Mouse (Mus musculus): ENCODE measurements around the gene Pkmyt1. TPM values are rescaled to one million over a fixed set of nuclear protein-coding genes. Genes with fewer than 3 reads are reported as not detected.

Gene Pkmyt1
- polyA plus RNA-seq (2014; fragmentation: Illumina TruSeq; extraction: RNeasy Lipid Tissue Mini Kit (QIAGEN cat#74804); ENCODE audit: low read depth, low replicate concordance) = 1.9 TPM

DNA sequence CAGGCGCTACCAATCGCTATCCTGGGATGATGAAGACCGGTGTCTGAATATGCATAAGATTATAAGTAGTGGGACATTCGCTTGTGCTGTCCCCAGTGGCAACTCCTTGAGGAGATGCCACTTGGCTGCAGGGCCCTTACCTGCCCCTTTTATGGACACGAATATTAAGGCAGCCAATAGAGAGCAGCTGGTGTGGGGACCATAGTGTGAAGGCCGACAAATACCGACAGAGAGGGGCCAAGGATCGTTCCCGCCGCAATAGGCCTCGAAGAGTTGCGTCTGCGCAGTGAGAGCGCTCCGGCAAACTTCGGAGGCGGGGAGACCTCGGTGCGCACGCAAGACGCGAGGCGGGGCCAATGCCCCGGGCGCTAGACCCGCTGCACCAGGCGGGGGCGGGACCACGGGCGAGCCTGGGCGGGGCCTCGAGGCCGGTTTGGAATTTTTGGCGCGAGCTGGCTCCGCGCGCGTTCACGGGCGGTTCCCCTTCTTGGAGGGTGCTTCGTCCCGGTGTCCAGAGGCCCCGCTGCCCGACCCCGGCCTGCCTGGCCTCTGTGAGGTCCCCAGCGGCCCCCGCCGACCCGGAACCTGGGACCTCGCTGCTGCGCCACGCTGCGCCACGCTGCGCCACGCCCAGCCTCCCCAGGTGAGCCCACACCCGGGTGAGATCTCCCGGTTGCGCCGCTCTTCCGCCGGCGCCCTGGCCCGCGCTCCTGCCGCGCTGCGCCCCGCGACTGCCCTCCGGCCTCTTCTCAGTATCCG lies at the start of gene Pkmyt1:
Gene Pkmyt1 (plus strand): TSS at position 338 of the 759 bp plus-strand sequence.

DNA sequence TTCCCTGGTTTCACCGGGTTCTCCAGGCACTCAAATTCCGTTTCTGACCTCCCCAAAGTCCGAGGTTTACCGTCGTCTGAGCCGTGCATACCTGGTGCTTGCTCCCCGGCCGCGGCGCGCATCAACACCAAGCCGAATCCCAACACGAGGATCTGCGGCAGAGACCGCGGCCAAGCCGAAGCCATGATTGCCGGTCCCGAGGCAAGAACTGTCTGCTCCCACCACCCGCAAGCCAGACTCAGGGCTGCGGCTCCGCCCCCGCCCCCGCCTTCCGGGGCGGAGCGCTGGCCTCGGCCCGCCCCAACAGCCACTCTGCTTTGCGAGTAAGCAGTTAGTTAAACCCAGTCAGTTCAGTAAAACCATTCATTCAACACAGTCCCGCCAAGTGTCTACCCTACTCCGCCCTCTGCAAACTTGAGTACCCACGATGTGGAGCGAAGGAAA lies 48.9 kb upstream of the Pkmyt1 start, which contains the start of gene Tnfrsf12a:
Gene Tnfrsf12a (minus strand): TSS at position 233 of the 444 bp plus-strand sequence.

DNA sequence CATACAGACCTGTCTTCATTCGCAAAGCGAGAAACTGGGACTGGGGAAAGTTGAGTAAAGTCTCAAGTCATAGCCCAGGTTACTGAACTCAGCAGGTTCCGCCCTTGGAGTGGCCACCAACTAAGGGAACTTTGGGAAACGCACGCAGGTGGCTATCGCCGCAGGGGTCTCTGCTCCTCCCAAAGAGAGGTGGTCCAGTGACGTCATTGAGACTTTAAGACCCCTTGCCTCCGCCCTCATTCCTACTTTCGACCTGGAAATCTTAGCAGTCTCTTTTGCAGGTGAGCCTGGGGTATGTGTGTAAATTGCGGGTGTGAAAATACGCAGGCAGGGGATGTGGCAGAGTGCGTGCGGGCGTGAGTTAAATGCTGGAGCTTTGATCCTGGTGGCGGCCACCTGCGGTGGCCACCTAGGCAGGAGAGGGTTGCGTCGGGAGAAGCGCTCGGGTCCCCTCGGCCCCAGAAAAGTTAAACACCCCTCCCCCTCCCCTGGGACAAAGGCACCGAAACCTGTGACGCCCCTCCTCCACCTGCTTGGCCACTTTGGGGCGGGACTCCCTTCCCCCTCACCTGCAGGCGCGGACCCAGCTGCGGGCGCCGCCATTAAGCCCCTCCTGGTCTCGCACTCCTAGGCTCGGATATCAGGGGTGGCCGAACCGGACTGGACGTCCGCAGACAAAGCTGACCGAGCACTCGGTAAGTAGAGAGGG lies 46.9 kb upstream of the Pkmyt1 start, which contains the start of gene Cldn6:
Gene Cldn6 (plus strand): TSS at position 123 of the 709 bp plus-strand sequence.

DNA sequence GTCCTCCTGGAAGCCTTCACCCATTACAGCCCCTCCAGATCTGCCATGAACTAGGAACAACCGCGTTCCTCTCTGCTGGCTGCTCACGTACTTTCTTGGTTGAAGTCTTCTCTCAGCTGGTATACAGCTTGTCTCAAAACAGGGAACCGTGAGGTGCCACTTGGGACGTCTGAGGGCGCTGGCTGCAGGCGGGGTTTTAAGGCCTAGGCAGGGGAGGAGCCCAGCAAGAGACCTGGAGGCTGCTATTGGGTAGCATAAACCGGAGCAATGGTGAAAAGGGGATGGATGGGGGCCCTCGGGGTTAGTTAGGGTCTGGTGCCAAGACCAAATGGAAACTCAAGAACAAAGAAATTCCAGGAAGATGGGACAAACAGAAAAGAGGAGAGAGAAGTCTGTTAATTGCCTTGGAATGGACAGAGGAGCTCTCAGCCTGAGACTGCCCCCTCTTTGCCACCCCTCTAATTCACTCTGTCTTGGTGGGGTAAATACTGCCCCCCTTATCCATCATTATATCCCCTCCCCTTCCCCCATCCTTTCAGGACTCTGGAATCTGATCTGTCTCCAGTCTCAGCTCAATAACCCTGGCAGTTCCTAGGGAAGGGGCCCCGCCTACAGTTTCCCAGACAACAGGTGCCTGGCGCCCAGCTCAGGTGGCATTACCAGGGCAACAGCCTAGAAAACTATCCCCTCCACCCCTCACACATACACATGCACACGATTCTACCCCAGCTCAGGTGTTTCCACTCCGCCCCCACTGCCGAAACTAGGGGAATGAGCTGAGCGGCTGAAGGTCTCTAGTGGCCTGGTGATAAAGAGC lies 42.1 kb upstream of the Pkmyt1 start, which contains the start of gene Cldn9:
Gene Cldn9 (minus strand): TSS at position 171 of the 817 bp plus-strand sequence.

DNA sequence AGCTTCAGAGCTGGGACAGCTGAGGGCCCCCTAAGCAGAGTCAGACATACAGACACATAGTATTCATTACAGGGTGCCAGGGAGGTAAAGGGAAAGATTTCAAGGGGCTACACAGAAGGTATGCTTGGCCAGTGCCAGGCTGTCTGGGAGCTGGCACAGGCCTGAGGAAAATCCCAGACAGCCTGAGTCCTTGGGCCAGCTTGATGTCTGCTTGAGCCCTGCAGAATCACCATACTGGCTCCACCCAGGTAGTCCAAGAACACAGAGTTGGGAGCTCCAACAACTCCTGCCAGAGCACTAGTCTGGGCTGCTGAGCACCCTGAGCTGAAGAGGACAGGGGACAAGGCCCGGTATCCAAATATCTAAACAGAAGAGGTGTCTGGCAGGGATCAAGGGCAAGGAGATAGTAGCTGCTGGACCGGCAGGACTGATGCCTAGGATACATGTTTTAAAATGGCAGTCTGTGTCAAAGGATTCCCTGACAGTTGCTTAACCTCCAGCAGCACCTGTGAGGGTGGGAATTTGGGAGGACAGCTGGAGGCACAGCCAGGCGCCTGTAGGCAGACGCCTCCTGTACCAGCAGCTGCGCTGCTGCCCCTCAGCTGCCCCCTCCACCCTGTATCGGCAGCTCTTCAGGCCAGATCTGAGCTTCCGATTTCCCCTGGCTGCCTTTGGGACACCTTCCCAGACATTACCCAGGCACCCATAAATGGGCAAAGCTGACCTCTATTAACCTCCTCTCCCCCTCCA lies 3.6 kb upstream of the Pkmyt1 start, which contains the start of gene 1520401A03Rik:
Gene 1520401A03Rik (minus strand): TSS at position 408 of the 750 bp plus-strand sequence.

DNA sequence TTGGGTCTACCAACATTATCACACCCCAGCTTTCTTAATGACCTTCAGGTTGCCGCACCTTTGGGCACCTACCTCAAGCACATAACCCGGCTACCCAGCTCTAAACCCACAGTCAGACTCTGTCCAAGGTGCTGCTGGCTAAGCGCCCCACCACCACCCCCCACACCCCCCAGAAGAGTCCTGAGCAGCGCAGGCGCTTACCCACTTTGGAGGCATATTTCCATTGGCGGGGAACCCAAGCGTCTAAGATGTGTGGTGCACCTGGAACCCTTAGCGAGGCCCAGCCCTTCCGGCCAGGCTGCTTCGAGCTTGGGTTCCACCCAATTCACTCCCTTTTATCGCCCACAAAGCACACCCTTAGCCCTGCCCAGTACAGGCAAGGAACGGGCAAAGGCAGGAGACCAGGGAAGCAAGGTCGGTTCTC lies 14.5 kb downstream of the Pkmyt1 start, which contains the start of gene Paqr4:
Gene Paqr4 (minus strand): TSS at position 270 of the 424 bp plus-strand sequence.

DNA sequence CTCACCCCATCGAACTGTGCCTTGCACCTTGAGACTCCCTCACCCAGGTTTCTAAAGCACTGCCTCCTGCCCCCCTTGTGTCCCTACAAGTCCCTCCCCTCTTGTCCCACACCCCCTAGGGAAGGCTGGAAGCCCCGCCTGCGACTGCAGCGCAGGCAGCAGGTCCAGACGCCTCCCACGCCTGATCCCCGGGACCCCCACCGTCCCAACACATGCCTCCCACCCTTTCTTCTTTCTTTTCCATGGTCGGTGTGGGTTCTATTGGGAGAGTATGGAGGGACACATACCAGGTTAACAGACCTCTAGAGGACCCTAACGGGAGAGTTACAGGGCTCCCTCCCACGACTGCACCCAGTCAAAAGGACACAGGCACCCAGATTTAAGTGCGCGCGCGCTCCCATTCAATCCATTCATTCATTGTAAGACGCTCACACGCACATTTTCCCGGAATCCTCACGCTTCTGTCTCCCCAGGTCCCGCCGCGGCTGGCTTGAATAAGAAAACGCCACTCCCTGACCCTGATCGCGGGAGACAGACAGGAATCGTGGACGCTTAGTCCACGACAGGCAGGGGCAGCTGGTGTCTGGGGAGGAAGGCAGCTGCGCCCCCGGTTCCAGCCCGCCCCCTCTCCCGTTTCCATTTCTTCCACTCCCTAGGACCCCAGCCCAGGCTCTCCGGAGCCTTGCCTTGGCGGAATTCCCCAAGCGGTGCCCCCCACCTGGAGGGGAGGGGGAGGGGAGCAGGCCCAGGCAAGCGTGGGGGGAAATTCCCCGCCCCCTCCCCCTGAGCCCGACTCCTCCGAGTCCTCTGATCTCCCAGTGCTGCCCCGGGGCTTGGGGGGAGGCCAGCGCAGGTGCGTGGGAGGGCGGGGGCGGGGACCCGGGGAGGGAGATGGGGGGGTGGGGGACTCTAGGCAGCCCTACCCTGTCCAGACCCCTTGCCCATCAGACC lies 19.4 kb downstream of the Pkmyt1 start, which contains the start of gene Kremen2:
Gene Kremen2 (minus strand): TSS at position 533 of the 951 bp plus-strand sequence.

DNA sequence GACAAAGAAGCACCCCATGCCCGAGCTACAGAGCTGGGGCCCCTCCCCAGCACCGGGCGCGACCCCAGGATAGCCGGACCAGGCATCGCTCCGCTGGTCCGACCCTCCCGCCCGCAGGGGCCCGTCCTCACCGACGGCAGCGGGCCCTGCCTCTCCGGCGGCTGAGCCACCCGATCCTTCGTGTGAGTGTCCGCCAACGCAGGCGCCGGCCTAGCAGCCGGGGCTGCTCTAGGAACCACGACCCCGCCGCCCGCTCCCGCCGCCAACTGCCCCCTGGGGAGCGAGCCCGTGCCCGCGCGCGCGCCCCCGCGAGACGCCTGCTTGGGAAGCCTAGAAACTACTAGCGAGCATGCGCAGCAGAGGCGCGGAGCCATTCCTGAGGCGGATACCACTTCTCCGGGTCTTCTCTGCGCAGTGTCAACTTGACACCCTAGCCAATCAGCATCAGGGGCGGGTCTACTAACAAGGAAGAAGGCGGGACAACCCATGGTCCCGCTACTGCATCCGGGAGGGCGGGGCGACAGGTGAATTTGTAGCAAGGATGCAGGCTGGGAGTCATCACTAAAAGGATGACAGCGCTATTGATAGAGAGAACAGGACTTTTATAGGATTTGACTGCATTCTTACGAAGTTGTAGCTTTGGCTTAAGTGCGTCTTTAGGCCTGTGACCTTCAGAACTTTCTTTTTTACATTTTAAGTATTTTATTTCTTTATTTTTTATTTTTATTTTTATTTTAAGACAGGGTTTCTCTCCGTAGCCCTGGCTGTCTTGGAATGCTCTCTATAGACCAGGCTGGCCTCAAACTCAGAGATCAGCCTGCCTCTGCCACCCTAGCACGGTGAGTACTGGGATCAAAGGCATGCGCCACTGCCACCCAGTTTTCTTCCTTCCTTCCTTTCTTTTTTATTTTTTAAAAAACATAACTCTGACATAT lies 45.4 kb downstream of the Pkmyt1 start, which contains the start of gene Flywch1:
Gene Flywch1 (minus strand): TSS at position 319 of the 935 bp plus-strand sequence.

DNA sequence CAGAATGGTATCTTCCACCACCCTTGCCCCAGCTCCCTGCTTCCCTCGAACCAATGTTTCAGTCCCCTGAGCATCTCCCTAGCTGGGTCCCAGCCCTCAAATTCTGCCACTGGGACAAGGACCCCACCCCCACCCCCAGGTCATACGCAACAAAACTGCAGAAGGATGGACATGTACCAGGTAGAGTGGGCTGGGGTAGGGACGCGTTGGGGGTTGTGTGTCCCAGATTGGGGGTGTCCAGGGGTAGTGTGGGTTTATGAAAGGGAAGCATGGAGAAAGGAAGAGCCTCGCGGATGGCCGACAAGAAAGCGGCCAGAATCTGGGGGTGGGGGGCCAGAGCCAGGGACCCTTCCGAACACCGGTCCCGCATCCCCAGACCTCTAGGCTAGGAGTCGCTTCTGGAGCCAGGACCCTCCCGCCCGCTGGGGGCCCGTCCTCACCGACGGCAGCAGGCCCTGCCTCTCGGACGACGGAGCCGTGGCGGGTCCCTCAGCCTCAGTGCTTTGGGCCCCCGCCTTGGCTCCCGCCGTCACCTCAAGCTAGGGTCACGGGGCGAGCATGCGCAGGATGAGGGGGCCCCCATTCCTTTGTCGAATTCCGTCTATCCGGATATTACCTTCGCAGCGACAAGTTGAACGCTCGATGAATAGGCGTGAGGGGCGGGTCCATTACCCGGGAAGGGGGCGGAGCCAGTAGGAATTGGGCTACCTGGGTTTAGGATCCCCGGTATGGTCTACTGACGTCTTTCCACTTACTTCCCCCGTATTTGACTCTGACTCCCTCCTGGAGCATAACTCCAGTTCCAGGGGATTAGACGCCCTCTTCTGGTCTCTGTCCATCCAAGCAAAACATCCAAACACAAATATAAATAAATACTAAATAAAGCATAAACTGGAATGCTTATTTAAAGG lies 59.7 kb downstream of the Pkmyt1 start, which contains the start of gene Flywch2:
Gene Flywch2 (minus strand): TSS at position 521 of the 911 bp plus-strand sequence.

Other genes starting within 250 kb of the Pkmyt1 start
- not detected for gene Vmn2r117, start 246.6 kb upstream of the Pkmyt1 start, polyA plus RNA-seq (2014; fragmentation: Illumina TruSeq; extraction: RNeasy Lipid Tissue Mini Kit (QIAGEN cat#74804); ENCODE audit: low read depth, low replicate concordance)
- gene Zfp213, start 162.1 kb upstream of the Pkmyt1 start, polyA plus RNA-seq (2014; fragmentation: Illumina TruSeq; extraction: RNeasy Lipid Tissue Mini Kit (QIAGEN cat#74804); ENCODE audit: low read depth, low replicate concordance) = 0.14 TPM
- 2.5 TPM for gene Zfp13, start 126.8 kb upstream of the Pkmyt1 start, polyA plus RNA-seq (2014; fragmentation: Illumina TruSeq; extraction: RNeasy Lipid Tissue Mini Kit (QIAGEN cat#74804); ENCODE audit: low read depth, low replicate concordance)
- gene Zscan10, start 125.5 kb upstream of the Pkmyt1 start, polyA plus RNA-seq (2014; fragmentation: Illumina TruSeq; extraction: RNeasy Lipid Tissue Mini Kit (QIAGEN cat#74804); ENCODE audit: low read depth, low replicate concordance) = 0.41 TPM
- gene Mmp25, start 81.1 kb upstream of the Pkmyt1 start, polyA plus RNA-seq (2014; fragmentation: Illumina TruSeq; extraction: RNeasy Lipid Tissue Mini Kit (QIAGEN cat#74804); ENCODE audit: low read depth, low replicate concordance) = 0.14 TPM
- not detected for gene Bicdl2, start 65.8 kb upstream of the Pkmyt1 start, polyA plus RNA-seq (2014; fragmentation: Illumina TruSeq; extraction: RNeasy Lipid Tissue Mini Kit (QIAGEN cat#74804); ENCODE audit: low read depth, low replicate concordance)
- 3.5 TPM for gene Hcfc1r1, start 52.7 kb upstream of the Pkmyt1 start, polyA plus RNA-seq (2014; fragmentation: Illumina TruSeq; extraction: RNeasy Lipid Tissue Mini Kit (QIAGEN cat#74804); ENCODE audit: low read depth, low replicate concordance)
- 1.3 TPM for gene Thoc6, start 52.5 kb upstream of the Pkmyt1 start, polyA plus RNA-seq (2014; fragmentation: Illumina TruSeq; extraction: RNeasy Lipid Tissue Mini Kit (QIAGEN cat#74804); ENCODE audit: low read depth, low replicate concordance)
- not detected for gene Tnfrsf12a, start 48.9 kb upstream of the Pkmyt1 start, polyA plus RNA-seq (2014; fragmentation: Illumina TruSeq; extraction: RNeasy Lipid Tissue Mini Kit (QIAGEN cat#74804); ENCODE audit: low read depth, low replicate concordance)
- gene Cldn6, start 47.1 kb upstream of the Pkmyt1 start, polyA plus RNA-seq (2014; fragmentation: Illumina TruSeq; extraction: RNeasy Lipid Tissue Mini Kit (QIAGEN cat#74804); ENCODE audit: low read depth, low replicate concordance) = not detected
- not detected for gene Cldn9, start 42.3 kb upstream of the Pkmyt1 start, polyA plus RNA-seq (2014; fragmentation: Illumina TruSeq; extraction: RNeasy Lipid Tissue Mini Kit (QIAGEN cat#74804); ENCODE audit: low read depth, low replicate concordance)
- 0.87 TPM for gene 1520401A03Rik, start 3.6 kb upstream of the Pkmyt1 start, polyA plus RNA-seq (2014; fragmentation: Illumina TruSeq; extraction: RNeasy Lipid Tissue Mini Kit (QIAGEN cat#74804); ENCODE audit: low read depth, low replicate concordance)
- gene Paqr4, start 14.5 kb downstream of the Pkmyt1 start, polyA plus RNA-seq (2014; fragmentation: Illumina TruSeq; extraction: RNeasy Lipid Tissue Mini Kit (QIAGEN cat#74804); ENCODE audit: low read depth, low replicate concordance) = not detected
- not detected for gene Kremen2, start 19.5 kb downstream of the Pkmyt1 start, polyA plus RNA-seq (2014; fragmentation: Illumina TruSeq; extraction: RNeasy Lipid Tissue Mini Kit (QIAGEN cat#74804); ENCODE audit: low read depth, low replicate concordance)
- gene Flywch1, start 45.3 kb downstream of the Pkmyt1 start, polyA plus RNA-seq (2014; fragmentation: Illumina TruSeq; extraction: RNeasy Lipid Tissue Mini Kit (QIAGEN cat#74804); ENCODE audit: low read depth, low replicate concordance) = 7.3 TPM
- 1.9 TPM for gene Flywch2, start 59.7 kb downstream of the Pkmyt1 start, polyA plus RNA-seq (2014; fragmentation: Illumina TruSeq; extraction: RNeasy Lipid Tissue Mini Kit (QIAGEN cat#74804); ENCODE audit: low read depth, low replicate concordance)
- 89.6 TPM for gene Srrm2, start 64.2 kb downstream of the Pkmyt1 start, polyA plus RNA-seq (2014; fragmentation: Illumina TruSeq; extraction: RNeasy Lipid Tissue Mini Kit (QIAGEN cat#74804); ENCODE audit: low read depth, low replicate concordance)
- gene Elob, start 102.8 kb downstream of the Pkmyt1 start, polyA plus RNA-seq (2014; fragmentation: Illumina TruSeq; extraction: RNeasy Lipid Tissue Mini Kit (QIAGEN cat#74804); ENCODE audit: low read depth, low replicate concordance) = 40.8 TPM
- gene Prss33, start 109.7 kb downstream of the Pkmyt1 start, polyA plus RNA-seq (2014; fragmentation: Illumina TruSeq; extraction: RNeasy Lipid Tissue Mini Kit (QIAGEN cat#74804); ENCODE audit: low read depth, low replicate concordance) = not detected
- gene Prss32, start 117.5 kb downstream of the Pkmyt1 start, polyA plus RNA-seq (2014; fragmentation: Illumina TruSeq; extraction: RNeasy Lipid Tissue Mini Kit (QIAGEN cat#74804); ENCODE audit: low read depth, low replicate concordance) = not detected
- gene Prss41, start 117.8 kb downstream of the Pkmyt1 start, polyA plus RNA-seq (2014; fragmentation: Illumina TruSeq; extraction: RNeasy Lipid Tissue Mini Kit (QIAGEN cat#74804); ENCODE audit: low read depth, low replicate concordance) = 2.3 TPM
- 34.8 TPM for gene Prss21, start 141.7 kb downstream of the Pkmyt1 start, polyA plus RNA-seq (2014; fragmentation: Illumina TruSeq; extraction: RNeasy Lipid Tissue Mini Kit (QIAGEN cat#74804); ENCODE audit: low read depth, low replicate concordance)
- not detected for gene Dcpp1, start 154.5 kb downstream of the Pkmyt1 start, polyA plus RNA-seq (2014; fragmentation: Illumina TruSeq; extraction: RNeasy Lipid Tissue Mini Kit (QIAGEN cat#74804); ENCODE audit: low read depth, low replicate concordance)
- not detected for gene Dcpp2, start 154.5 kb downstream of the Pkmyt1 start, polyA plus RNA-seq (2014; fragmentation: Illumina TruSeq; extraction: RNeasy Lipid Tissue Mini Kit (QIAGEN cat#74804); ENCODE audit: low read depth, low replicate concordance)
- not detected for gene Dcpp3, start 191.1 kb downstream of the Pkmyt1 start, polyA plus RNA-seq (2014; fragmentation: Illumina TruSeq; extraction: RNeasy Lipid Tissue Mini Kit (QIAGEN cat#74804); ENCODE audit: low read depth, low replicate concordance)
- not detected for gene Sbp, start 215.3 kb downstream of the Pkmyt1 start, polyA plus RNA-seq (2014; fragmentation: Illumina TruSeq; extraction: RNeasy Lipid Tissue Mini Kit (QIAGEN cat#74804); ENCODE audit: low read depth, low replicate concordance)
- gene Sbpl, start 228.9 kb downstream of the Pkmyt1 start, polyA plus RNA-seq (2014; fragmentation: Illumina TruSeq; extraction: RNeasy Lipid Tissue Mini Kit (QIAGEN cat#74804); ENCODE audit: low read depth, low replicate concordance) = not detected

Data from testis, adult 10 weeks (tissue).